Mouse (Mus musculus) brain, adult 2 months (tissue): ENCODE measurements around the gene Taf10.

ENCODE experiments used
- DNase-seq: peaks from one replicate; pipeline ENCODE4 v3.0.0; 2011; ENCODE audit warnings: low read depth, low spot score

Gene Taf10

GRCm38 (mm10) chr7:105743926-105744590, at the start of gene Taf10:
Taf10 (minus strand) TSS chr7:105744361.
- DNase-seq, result peak; percentile 97

DNA sequence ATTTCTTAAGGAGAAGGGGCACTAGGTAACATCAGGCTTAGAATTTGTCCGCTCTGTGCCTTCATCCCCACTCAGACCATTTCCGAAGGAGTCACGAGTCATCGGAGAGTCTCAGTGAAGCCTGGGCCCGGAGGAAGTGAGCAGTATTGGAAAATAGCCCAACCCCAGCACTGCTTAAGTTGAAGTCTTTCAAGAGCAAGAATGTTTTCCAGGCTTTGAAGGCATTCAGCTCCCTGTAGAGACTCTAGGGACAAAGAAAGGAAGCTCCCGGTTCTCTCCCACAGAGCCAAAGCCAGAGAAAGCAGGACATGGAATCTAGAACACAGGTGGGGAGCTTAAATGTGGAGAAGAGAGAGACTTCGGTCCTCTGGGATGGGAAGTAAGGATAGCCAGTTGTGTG, 49.5 kb upstream of the Taf10 start:
- DNase-seq, result no peak

DNA sequence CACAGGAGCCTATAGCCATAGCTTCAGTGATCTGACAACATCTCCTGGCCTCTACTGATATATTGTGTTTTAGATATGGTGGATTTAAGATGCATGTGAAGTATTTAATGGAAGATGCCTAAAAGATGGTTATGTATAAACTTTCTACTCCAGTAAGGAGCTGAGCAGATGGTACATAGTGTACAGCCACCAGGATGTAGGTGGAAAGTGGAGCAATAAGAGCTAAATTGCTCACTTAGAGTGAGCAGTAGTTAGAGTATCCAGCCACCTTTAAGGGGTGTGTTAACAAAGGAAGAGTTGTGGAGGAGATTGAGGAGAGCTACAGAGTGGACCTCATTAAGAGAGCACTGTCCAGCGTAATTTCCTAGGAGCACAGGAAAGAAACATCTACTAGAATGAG, 47.0 kb upstream of the Taf10 start:
- DNase-seq, result peak; percentile 30

DNA sequence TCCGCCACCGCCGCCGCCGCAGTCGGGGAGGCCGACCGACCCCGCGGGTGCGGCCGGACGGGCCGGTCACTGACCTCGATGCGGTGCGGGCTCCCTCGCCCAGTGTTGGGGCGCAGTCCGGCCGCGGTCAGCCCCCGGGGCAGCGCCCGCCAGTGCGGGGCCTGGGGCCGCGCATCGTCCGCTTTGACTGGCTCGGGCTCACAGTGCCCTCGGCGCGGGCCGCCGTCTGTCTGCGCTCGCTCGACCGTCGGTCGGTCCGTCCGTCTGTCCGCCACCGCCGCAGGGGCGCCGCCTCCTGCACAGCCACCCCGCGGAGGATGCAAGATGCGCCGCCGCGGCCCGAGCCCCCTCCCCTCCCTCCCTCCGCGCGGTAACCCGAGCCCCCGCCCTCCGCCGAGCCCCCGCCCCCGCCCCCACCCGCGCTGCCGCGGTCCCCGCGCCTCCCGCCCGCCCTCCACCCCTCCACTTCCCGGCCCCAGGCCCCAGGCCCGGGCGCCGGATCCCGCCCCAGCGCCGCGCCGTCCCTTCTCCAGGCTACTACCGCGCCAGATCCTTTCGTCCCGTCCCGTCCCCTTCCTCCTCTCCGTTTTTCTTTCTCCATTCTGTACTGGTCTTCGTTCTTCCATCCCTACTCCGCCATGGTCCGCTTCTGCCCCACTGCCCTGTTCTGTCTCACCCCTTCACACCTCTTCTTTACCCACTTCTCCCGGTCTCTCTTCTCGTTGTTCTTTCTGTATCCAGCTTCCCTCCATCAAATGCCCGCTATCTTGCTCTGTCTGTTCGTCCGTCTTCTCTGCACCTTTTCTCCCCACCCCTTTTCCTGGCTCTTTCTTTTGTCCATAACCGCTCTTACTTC, 43.4 kb upstream of the Taf10 start, which contains the start of gene Dchs1:
Gene Dchs1 (minus strand): TSS at position 370 of the 856 bp plus-strand sequence.
- DNase-seq, result no peak

- no peak for DNase-seq
These were observed 42.5 kb upstream of the Taf10 start for GRCm38 (mm10) chr7:105786506-105787284.

GRCm38 (mm10) chr7:105784556-105784955, 40.4 kb upstream of the Taf10 start:
- DNase-seq, result no peak

- DNase-seq, result no peak
These were observed 39.7 kb upstream of the Taf10 start for GRCm38 (mm10) chr7:105783861-105784260.

- DNase-seq, result no peak
These were observed 34.5 kb upstream of the Taf10 start for GRCm38 (mm10) chr7:105778553-105779265.

- DNase-seq, result no peak
These were observed 33.8 kb upstream of the Taf10 start for GRCm38 (mm10) chr7:105777797-105778552.

- no peak for DNase-seq
These were observed 33.2 kb upstream of the Taf10 start for GRCm38 (mm10) chr7:105777316-105777715.

DNA sequence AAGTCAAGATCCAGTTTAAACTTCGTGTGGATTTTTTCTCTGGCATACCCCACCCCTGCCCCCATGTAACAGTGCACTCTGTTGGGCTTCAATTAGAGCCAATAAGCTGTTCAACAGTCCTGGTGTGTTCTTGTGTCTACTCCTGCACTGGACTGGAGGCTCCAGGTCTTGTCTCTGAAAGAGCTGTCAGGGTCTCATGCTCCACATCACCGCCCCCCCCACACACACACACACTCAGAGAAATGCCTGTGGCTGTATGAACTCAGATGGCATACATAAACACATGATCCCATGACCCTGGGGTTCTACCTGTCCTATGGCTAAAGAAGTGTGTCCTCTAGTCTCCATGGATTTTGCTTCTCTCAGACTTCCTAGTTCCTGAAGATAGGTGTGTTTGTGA, 31.9 kb upstream of the Taf10 start:
- DNase-seq, result no peak

- no peak for DNase-seq
These were observed 30.5 kb upstream of the Taf10 start for GRCm38 (mm10) chr7:105774661-105775060.

DNA sequence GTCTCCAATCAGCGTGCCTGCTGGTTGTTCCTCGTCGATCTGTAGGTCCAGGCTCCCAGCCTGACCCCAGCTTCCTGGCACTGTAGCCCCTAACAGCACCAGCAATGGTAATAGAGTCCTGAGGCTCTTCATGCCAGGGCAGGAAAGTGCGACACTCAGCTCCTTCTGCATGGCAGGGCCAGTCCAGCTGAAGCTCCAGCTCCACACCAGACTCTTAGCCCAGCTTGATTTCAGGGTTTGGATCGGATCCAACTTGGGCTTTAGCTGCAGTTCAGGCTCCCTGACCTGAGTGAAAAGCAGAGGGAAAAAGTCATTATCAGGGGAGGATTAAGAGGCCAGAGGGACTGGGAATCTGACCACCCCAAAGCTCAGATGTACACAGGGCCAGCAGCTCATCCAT, 28.9 kb upstream of the Taf10 start:
- DNase-seq, result no peak

DNA sequence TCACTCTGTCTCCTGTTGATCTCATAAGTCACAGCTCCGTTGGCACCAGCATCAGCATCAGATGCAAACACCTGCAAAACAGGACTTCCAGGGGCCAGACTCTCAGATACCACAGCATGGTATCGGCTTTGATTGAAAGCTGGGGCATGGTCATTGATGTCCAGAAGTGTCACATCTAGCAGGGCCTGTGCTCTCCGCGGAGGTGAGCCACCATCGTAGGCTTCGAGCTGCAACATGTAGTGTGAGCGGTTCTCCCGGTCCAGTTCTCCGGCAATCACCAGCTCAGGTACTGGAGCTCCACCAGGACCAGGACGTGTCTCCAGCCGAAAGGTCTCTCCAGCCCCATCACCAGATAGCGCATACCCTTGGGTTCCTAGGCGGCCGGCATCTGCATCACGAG, 28.2 kb upstream of the Taf10 start:
- no peak for DNase-seq

DNA sequence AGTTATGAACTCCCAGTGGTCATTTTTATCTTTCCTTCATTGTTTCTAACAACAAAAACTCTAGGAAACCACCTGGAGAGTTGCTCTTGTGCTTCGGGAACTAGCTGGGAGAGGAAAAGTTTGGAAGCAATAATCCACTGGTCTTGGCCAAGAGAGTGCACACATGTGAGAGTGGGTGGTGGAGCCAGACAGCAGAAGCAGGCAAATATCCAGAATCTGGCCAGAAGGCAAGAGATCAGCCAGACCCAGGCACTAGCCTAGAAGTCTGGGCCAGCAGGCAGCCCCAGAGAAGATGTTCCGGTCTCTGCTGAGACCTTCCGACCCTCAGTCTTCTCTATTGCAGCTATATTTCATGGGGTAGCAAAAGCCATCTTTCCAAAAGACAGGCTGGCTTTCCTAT, 25.8 kb upstream of the Taf10 start:
- DNase-seq, result no peak

DNA sequence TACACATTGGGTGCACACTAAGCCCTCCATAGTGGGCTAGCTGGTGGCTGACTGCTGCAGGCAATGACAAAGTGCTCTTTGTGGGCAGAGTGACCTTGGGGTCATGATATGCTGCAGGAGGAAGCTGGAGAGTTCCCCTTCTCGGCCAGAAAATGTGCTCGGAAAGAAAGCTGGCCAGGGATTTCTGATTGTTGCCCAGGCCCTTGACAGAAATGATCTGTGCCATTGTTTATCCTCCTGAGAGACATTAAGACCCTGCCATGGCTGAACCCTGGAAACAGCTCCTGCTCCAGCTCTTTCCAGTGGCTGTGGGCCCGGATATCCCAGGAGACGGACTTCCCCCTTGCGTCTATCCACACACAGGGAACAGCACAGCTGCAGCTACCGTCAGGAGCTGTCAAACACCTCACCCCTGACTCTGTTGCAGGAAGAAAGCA, 23.6 kb upstream of the Taf10 start:
- DNase-seq, result no peak

DNA sequence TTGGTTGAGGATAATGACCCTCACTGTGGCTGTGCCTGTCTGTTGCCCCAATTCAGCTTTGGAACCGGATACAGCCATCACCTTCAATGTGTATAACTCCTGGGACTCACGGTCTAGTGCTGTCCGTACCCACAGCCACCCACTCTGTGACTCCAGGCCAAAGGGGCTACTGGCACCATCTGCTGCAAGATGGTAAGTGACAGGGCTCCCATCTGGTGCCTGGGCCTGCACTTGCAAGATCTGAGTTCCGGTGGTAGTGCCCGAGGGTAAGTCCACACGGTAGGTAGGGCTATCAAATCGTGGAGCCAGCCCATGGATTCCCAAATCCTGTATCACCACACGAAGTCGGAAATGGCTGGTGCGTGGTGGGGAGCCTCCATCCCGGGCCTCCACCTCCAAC, 20.2 kb upstream of the Taf10 start:
- DNase-seq, result no peak

DNA sequence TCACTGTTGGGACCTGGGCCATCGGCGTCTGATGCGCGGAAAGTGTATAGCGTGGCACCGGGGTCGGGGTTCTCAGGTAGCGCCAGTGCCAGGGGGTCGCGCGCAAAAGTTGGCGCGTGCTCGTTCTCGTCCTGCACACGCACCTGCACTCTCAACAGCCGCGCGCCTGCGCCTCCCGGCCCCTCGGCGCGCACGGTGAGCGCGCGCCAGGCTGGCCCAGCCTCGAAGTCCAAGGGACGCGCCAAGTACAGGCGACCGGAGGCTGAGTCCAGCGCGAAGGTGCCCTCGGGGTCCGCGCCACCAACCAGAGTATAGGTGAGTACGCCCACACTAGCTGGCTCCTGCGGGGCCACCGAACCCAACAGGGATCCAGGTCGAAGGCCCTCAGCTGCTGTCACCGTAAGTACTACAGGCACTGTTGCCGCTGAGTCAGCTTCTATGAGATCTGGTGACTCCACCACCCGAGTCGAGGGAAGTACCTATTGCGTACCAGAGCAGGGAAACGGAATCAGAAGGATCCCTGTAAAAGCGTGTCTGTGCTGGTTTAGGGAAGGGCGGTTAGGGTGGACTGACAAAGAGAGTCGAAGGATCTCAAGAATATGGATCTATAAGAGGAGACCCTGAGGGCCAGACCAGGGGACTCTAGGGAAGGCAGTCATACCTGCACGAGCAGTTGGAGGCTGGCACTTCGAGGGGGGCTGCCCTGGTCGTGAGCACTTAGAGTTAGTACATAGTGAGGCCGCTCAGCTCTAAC, 18.5 kb upstream of the Taf10 start:
- DNase-seq, result no peak

DNA sequence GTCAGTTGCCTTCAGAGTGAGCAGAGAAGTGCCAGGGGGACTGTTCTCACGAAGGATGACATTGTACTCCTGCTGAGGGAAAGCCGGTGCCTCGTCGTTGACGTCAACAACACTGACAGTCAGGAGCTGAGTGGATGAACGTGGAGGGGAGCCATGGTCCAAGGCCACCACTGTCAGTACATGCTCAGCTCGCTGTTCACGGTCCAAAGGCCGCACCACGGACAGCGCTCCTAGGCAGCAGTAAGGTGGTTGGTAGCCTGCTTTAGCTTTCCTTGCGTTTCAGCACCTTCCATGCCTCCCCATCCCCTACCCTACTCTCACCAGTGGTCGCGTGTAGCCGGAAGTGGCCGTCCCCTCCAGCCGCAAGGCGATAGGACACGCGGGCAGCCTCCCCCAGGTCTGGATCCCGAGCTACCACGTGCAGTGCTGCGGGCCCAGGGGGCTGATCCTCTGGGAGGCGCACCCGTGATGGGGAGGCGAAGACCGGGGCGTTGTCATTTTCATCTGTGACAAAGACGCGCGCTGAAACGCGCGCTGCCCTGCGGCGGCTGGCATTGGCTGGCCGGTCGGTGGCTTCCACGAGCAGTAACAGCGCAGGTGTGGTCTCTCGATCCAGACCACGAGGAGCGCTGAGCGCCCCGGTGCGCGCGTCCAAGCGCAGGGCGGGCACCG, 17.8 kb upstream of the Taf10 start:
- DNase-seq, result no peak

DNA sequence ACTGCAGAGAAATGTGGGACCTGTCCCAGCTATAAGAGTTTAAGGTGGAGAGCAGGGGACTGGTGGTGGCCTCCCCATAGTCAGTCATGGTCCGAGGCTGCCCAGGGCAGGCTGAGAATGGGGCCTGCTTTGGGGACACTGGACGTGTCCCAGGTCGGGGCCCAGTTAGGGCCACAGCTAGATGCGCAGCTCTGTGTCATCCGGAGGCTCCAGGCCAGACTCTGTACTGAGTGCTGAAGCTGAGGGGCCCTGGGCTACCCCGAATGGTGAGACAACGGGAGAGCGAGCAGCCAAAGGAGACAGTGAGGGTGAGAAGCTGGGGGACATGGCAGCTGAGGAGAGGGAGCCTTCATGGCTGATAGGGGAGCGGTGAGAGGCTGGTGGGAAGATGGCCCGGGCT, 9.1 kb upstream of the Taf10 start:
- no peak for DNase-seq
